Mouse (Mus musculus) WW6 (cell line): Measurements from ENCODE around the gene Pxmp2.
A peak's percentile ranks its signal among the peaks of the same experiment; 100 is the strongest.

Source experiments
- DNase-seq: peaks from one replicate; pipeline ENCODE4 v3.0.0-alpha.2; 2013; ENCODE audit warnings: low read depth, low spot score

The Pxmp2 gene

GRCm38 (mm10) chr5:110230780-110231461, 55.1 kb downstream of the Pxmp2 start, which contains the start of gene Ankle2:
Ankle2 (plus strand) TSS chr5:110231004.
- peak; percentile 86 for DNase-seq

- no peak for DNase-seq
Measured at GRCm38 (mm10) chr5:110230401-110230779, 55.6 kb downstream of the Pxmp2 start.

- DNase-seq = peak; percentile 67
Measured at GRCm38 (mm10) chr5:110227336-110227883, 58.6 kb downstream of the Pxmp2 start.

GRCm38 (mm10) chr5:110225056-110225455, 60.9 kb downstream of the Pxmp2 start:
- DNase-seq = no peak
